Mouse (Mus musculus): Measurements from ENCODE around the gene Gm37240.

GRCm38 (mm10) chr3:84595677-84596234 is 1291.6 kb downstream of the Gm37240 start:
- TF ChIP-seq CTCF (IDR thresholded peaks at IDR 0.05; ENCODE audit: borderline replicate concordance, extremely low read depth, insufficient read depth, insufficient read length) (no peak), POLR2A (IDR thresholded peaks at IDR 0.05; ENCODE audit: borderline replicate concordance, extremely low read depth, insufficient read depth, insufficient read length, poor library complexity, severe bottlenecking) (no peak)
